Mouse (Mus musculus): ENCODE measurements around the gene Olfr1359.
A peak's percentile ranks its signal among the peaks of the same experiment; 100 is the strongest.

The Olfr1359 gene

GRCm38 (mm10) chr13:21727948-21728572, 30.1 kb downstream of the Olfr1359 start:
- no peak for DNase-seq

GRCm38 (mm10) chr13:21729544-21729943, 31.6 kb downstream of the Olfr1359 start:
- DNase-seq, result no peak

GRCm38 (mm10) chr13:21733466-21733865, 35.6 kb downstream of the Olfr1359 start:
- no peak for DNase-seq

- DNase-seq, result peak; percentile 84
Observed at GRCm38 (mm10) chr13:21734010-21734905, 36.3 kb downstream of the Olfr1359 start.

GRCm38 (mm10) chr13:21734906-21735767, 37.2 kb downstream of the Olfr1359 start, which contains the start of gene Hist1h4j:
Hist1h4j (plus strand) TSS chr13:21735064.
- DNase-seq, result peak; percentile 86

- DNase-seq, result no peak
Observed at GRCm38 (mm10) chr13:21745006-21745405, 47.1 kb downstream of the Olfr1359 start.

- no peak for DNase-seq
Observed at GRCm38 (mm10) chr13:21749387-21750158, 51.7 kb downstream of the Olfr1359 start.

- peak; percentile 94 for DNase-seq
Observed at GRCm38 (mm10) chr13:21750159-21751017, 52.5 kb downstream of the Olfr1359 start, which contains the start of gene Hist1h4k. Hist1h4k (minus strand) TSS chr13:21750505.

- DNase-seq, result no peak
Observed at GRCm38 (mm10) chr13:21751417-21751816, 53.5 kb downstream of the Olfr1359 start.

- DNase-seq, result no peak
Observed at GRCm38 (mm10) chr13:21751827-21752226, 53.9 kb downstream of the Olfr1359 start.

- DNase-seq, result no peak
Observed at GRCm38 (mm10) chr13:21752356-21752755, 54.4 kb downstream of the Olfr1359 start.

GRCm38 (mm10) chr13:21753051-21753523, 55.2 kb downstream of the Olfr1359 start:
- DNase-seq, result no peak

- DNase-seq, result peak; percentile 67
Observed at GRCm38 (mm10) chr13:21753524-21754285, 55.8 kb downstream of the Olfr1359 start, which contains the start of the genes Hist1h2ak and Hist1h2bn. Hist1h2ak (minus strand) TSS chr13:21753827. Hist1h2bn (plus strand) TSS chr13:21754123.

- DNase-seq, result peak; percentile 61
Observed at GRCm38 (mm10) chr13:21754294-21755001, 56.5 kb downstream of the Olfr1359 start.

GRCm38 (mm10) chr13:21755707-21756106, 57.8 kb downstream of the Olfr1359 start:
- DNase-seq, result no peak
